Mouse (Mus musculus) lung, embryonic 14.5 days (tissue): ENCODE data around the gene March6. TPM values are rescaled to one million over a fixed set of nuclear protein-coding genes. Genes with fewer than 3 reads are reported as not detected.

ENCODE experiments used
- ATAC-seq: fragments of 200-750 bp; cut with Nextera tagmentation; 2 replicates; pipeline ENCODE4 v1.8.0; 2017; ENCODE audit warnings: mild to moderate bottlenecking, moderate TSS enrichment, moderate library complexity; ENCODE audit not compliant: insufficient read depth
- DNase-seq: peaks from one replicate; pipeline ENCODE4 v3.0.0-alpha.2; 2015
- H3K27ac ChIP-seq: fragments of 300-500 bp; sonication (generic); 2 replicates; pipeline ENCODE4 v1.5.1; 2014; ENCODE audit warnings: low read depth, mild to moderate bottlenecking, moderate library complexity
- H3K27me3 ChIP-seq: fragments of 300-500 bp; sonication (generic); 2 replicates; pipeline ENCODE4 v1.6.1; 2014; ENCODE audit warnings: low read length, control low read depth; ENCODE audit not compliant: insufficient read depth
- H3K36me3 ChIP-seq: fragments of 300-500 bp; sonication (generic); 2 replicates; pipeline ENCODE4 v1.6.1; 2014; ENCODE audit warnings: control low read depth; ENCODE audit not compliant: insufficient read depth
- H3K4me1 ChIP-seq: fragments of 300-500 bp; sonication (generic); 2 replicates; pipeline ENCODE4 v1.6.1; 2014; ENCODE audit warnings: antibody characterized with exemption, control low read depth; ENCODE audit not compliant: insufficient read depth
- H3K4me2 ChIP-seq: fragments of 300-500 bp; sonication (generic); 2 replicates; pipeline ENCODE4 v1.6.1; 2014; ENCODE audit warnings: mild to moderate bottlenecking
- H3K4me3 ChIP-seq: fragments of 300-500 bp; sonication (generic); 2 replicates; pipeline ENCODE4 v1.5.1; 2014; ENCODE audit warnings: low read depth, low read length
- H3K9ac ChIP-seq: fragments of 300-500 bp; sonication (generic); 2 replicates; pipeline ENCODE4 v1.6.1; 2014
- H3K9me3 ChIP-seq: fragments of 300-500 bp; sonication (generic); 2 replicates; pipeline ENCODE4 v1.6.1; 2016; ENCODE audit warnings: low read depth, low read length, control low read depth
- CTCF ChIP-seq: IDR thresholded peaks from 2 replicates; pipeline ENCODE4 v1.5.1; 2016; ENCODE audit warnings: antibody characterized with exemption, low read depth
- WGBS: fragments of 180-500 bp; shearing (Covaris S2); extraction: QIAGEN DNeasy Blood & Tissue Kit; methylation state at CpG from one replicate; pipeline ENCODE4 v1.1.7; 2014; 5-methylcytosine and 5-hydroxymethylcytosine counted together
- polyA plus RNA-seq: library from polyadenylated mRNA; unstranded; fragments of >200 nt; fragmentation: Nextera tagmentation; extraction: Ambion mirVana; gene quantifications from 2 replicates; pipeline ENCODE4 v1.2.1, GENCODE M21; 2014

Gene March6
- polyA plus RNA-seq, 1 experiment from 2014 or later: 37.0 TPM

- H3K27me3 ChIP-seq: no peaks in the 10 kb centered on the region
- H3K9ac ChIP-seq: no peak overlapping the region
- H3K4me1 ChIP-seq: no peaks in the 10 kb centered on the region
- no peak for ATAC-seq
- no peak overlapping the region for H3K4me3 ChIP-seq
- TF ChIP-seq CTCF: no peak
- no peaks in the 10 kb centered on the region for H3K36me3 ChIP-seq
- DNase-seq: no peak
- WGBS: 57% methylated on average over 6 of the region's 6 CpGs
- H3K9me3 ChIP-seq: no peaks in the 10 kb centered on the region
- H3K4me2 ChIP-seq: no peak overlapping the region
- H3K27ac ChIP-seq: no peak overlapping the region
These were observed 88.9 kb downstream of the March6 start for GRCm38 (mm10) chr15:31441996-31442395.

GRCm38 (mm10) chr15:31436811-31437210 is 94.0 kb downstream of the March6 start:
- Histone ChIP-seq H3K4me3 (no peak overlapping the region), H3K9ac (no peak overlapping the region), H3K9me3 (no peaks in the 10 kb centered on the region), H3K4me2 (no peak overlapping the region), H3K27me3 (no peaks in the 10 kb centered on the region), H3K4me1 (no peaks in the 10 kb centered on the region), H3K36me3 (no peaks in the 10 kb centered on the region), H3K27ac (no peak overlapping the region)
- no peak for TF ChIP-seq CTCF
- no peak for DNase-seq
- 81% methylated on average over 2 of the region's 2 CpGs for WGBS
- no peak for ATAC-seq

DNA sequence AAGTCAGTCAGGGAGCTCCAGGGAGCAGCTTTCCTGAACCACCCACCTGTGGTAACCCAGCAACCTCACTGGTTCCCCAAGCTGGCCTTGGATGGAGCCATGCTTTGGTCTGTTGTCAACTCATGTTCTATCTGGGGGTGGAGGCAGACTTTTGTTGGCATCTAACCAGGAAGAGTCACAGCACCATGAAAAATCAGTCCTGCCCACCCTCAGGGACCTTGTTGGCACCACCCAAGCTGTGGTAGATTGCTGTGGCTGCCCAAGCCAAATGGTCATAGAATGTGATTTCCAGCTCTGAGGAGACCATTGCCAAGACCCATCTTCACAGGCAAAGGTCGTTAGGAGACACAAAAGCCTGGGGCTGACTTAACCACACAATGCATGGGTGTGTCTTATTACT is 94.8 kb downstream of the March6 start:
- H3K9me3 ChIP-seq: no peaks in the 10 kb centered on the region
- WGBS: 23% methylated on average over 1 of the region's 1 CpGs

GRCm38 (mm10) chr15:31433768-31434167 is 97.1 kb downstream of the March6 start:
- WGBS: 57% methylated on average over 7 of the region's 7 CpGs

More for the DNA sequence above, 94.8 kb downstream of the March6 start:
- Histone ChIP-seq H3K4me1 (no peaks in the 10 kb centered on the region), H3K4me3 (no peak overlapping the region), H3K9ac (no peak overlapping the region), H3K4me2 (no peak overlapping the region), H3K27ac (no peak overlapping the region), H3K36me3 (no peaks in the 10 kb centered on the region), H3K27me3 (no peaks in the 10 kb centered on the region)
- TF ChIP-seq CTCF: no peak
- no peak for ATAC-seq
- DNase-seq: no peak

DNA sequence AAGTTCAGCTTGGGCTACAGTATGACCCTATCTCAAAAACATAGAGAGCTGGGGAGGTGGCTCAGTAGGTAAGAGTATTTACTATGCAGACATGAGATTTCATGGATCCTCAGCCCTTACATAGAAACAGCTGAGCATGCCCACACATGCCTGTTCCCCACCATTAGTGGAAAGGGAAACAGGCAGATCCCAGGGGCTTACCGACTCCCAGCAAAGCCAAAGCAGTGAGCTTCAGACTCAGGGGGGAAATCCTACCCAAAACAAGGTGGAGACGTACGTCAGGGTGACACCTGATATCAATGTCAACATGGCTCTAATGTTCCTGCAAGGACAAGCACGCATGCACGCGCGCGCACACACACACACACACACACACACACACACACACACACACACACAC is 99.0 kb downstream of the March6 start:
- ATAC-seq: no peak

More at GRCm38 (mm10) chr15:31433768-31434167, 97.1 kb downstream of the March6 start:
- Histone ChIP-seq H3K27ac (no peak overlapping the region), H3K4me1 (no peaks in the 10 kb centered on the region), H3K27me3 (no peaks in the 10 kb centered on the region), H3K36me3 (no peaks in the 10 kb centered on the region), H3K4me2 (no peak overlapping the region), H3K9ac (no peak overlapping the region), H3K4me3 (no peak overlapping the region), H3K9me3 (no peaks in the 10 kb centered on the region)
- ATAC-seq: no peak
- no peak for TF ChIP-seq CTCF
- DNase-seq: no peak

GRCm38 (mm10) chr15:31430014-31430413 is 100.8 kb downstream of the March6 start:
- 65% methylated on average over 2 of the region's 2 CpGs for WGBS
- TF ChIP-seq CTCF: no peak
- DNase-seq (peak; percentile 44), ATAC-seq (no peak)
- no peaks in the 10 kb centered on the region for H3K9me3 ChIP-seq
- no peaks in the 10 kb centered on the region for H3K4me1 ChIP-seq
- no peaks in the 10 kb centered on the region for H3K36me3 ChIP-seq
- no peaks in the 10 kb centered on the region for H3K27me3 ChIP-seq
- no peak overlapping the region for H3K4me3 ChIP-seq
- no peak overlapping the region for H3K4me2 ChIP-seq
- no peak overlapping the region for H3K27ac ChIP-seq
- H3K9ac ChIP-seq: no peak overlapping the region

More for the DNA sequence above, 99.0 kb downstream of the March6 start:
- Histone ChIP-seq H3K4me3 (no peak overlapping the region), H3K4me1 (no peaks in the 10 kb centered on the region), H3K9me3 (no peaks in the 10 kb centered on the region), H3K27me3 (no peaks in the 10 kb centered on the region), H3K36me3 (no peaks in the 10 kb centered on the region), H3K27ac (no peak overlapping the region), H3K9ac (no peak overlapping the region), H3K4me2 (no peak overlapping the region)
- DNase-seq: no peak
- no peak for TF ChIP-seq CTCF
- WGBS: 73% methylated on average over 8 of the region's 8 CpGs

DNA sequence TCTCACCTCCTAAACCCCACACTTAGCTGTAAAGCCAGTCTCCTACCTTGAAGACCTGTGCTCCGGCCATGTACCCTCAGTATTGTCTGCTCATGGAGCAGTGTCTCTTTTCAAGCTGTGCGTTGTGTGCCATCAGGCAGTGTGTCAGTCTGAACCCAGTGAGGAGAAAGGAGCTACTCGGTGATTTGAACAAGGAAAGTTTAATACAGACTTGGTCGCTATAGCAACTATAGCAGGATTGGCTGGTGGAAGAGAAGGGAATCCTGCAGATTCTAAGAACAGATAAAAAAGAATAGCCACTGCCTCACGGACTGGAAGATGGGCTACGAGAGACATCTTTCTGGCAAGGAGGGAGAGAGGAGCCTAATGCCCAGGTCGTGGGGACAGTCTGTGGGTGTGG is 101.4 kb downstream of the March6 start:
- no peak overlapping the region for H3K4me3 ChIP-seq
- TF ChIP-seq CTCF: no peak
- H3K36me3 ChIP-seq: no peaks in the 10 kb centered on the region
- WGBS: 72% methylated on average over 7 of the region's 7 CpGs
- DNase-seq: no peak
- no peaks in the 10 kb centered on the region for H3K9me3 ChIP-seq
- no peaks in the 10 kb centered on the region for H3K4me1 ChIP-seq
- no peak for ATAC-seq
- no peak overlapping the region for H3K9ac ChIP-seq
- H3K4me2 ChIP-seq: no peak overlapping the region
- no peak overlapping the region for H3K27ac ChIP-seq
- no peaks in the 10 kb centered on the region for H3K27me3 ChIP-seq

- H3K4me2 ChIP-seq: no peak overlapping the region
- H3K36me3 ChIP-seq: no peaks in the 10 kb centered on the region
- no peak overlapping the region for H3K27ac ChIP-seq
- H3K9ac ChIP-seq: no peak overlapping the region
- DNase-seq (peak; percentile 57), ATAC-seq (no peak)
- 46% methylated on average over 12 of the region's 12 CpGs for WGBS
- H3K9me3 ChIP-seq: no peaks in the 10 kb centered on the region
- no peaks in the 10 kb centered on the region for H3K4me1 ChIP-seq
- no peak for TF ChIP-seq CTCF
- H3K27me3 ChIP-seq: no peaks in the 10 kb centered on the region
- H3K4me3 ChIP-seq: no peak overlapping the region
These were observed 102.3 kb downstream of the March6 start for GRCm38 (mm10) chr15:31428571-31428970.
